9 mouse cellular contexts compared by ENCODE assay signal in the genomic region with DNA sequence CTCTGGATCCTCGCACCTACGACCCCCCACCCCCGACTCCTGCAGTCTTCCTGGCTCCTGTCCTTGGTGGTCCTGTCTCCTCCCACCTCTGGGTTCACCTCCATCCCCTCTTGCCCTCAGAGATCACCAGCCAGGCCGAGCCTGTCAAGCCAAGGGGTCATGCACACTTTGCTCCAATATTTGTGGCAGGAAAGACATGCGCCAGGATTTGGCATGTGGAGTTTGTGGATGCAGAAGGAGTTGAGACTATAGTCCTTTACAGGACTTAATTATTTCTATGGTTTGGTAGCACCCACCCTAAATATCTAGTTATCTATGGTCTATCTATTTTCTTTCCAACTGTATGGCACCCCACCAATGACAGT. TPM values are rescaled to one million over a fixed set of nuclear protein-coding genes. Genes with fewer than 3 reads are reported as not detected.
A peak's percentile ranks its signal among the peaks of the same experiment; 100 is the strongest.
DNase-seq lines count a peak whose midpoint lies in the region; ATAC-seq and TF ChIP-seq lines count a peak whose summit lies in the region.
"Had no signal": no experiment of that assay in that cellular context is flagged by ENCODE, and none has a peak within 500 bp of the region (broad histone marks: within the 10 kb centered on the region; RNA-seq: fewer than 3 reads in every experiment).

No protein-coding gene starts in this region.

- no peak for TF ChIP-seq CTCF in E14TG2a.4 (conservative IDR thresholded peaks at IDR 0.05; ENCODE audit: low read length)

- no peak for DNase-seq in heart, adult 8-10 months (ENCODE audit: low spot score)
- DNase-seq in spleen, postnatal 10 days (ENCODE audit: low spot score in 2 of 2) = no peak

- H3K4me1 ChIP-seq in heart, embryonic 11.5 days (ENCODE audit: control insufficient read depth, insufficient read depth, low read length) = peaks cover 13% of the 10 kb centered on the region
- H3K4me1 ChIP-seq in E14TG2a.4 (replicated peaks; ENCODE audit: low read depth, low read length) = peaks cover 23% of the 10 kb centered on the region
- peaks cover 16% of the 10 kb centered on the region for H3K4me1 ChIP-seq in forebrain, embryonic 12.5 days
- no peaks in the 10 kb centered on the region; the same call in none of the 2 replicates for H3K4me1 ChIP-seq in liver, embryonic 16.5 days (ENCODE audit: control insufficient read depth, low read depth, low read length)

- peak overlapping the region; percentile 72 for H3K9ac ChIP-seq in heart, embryonic 11.5 days (ENCODE audit: low read depth, low read length)
- H3K9ac ChIP-seq in forebrain, embryonic 12.5 days = peak overlapping the region; percentile 59
- H3K9ac ChIP-seq in liver, embryonic 16.5 days (ENCODE audit: low read depth, low read length) = peak overlapping the region; percentile 43

- H3K9me3 ChIP-seq in heart, embryonic 11.5 days (replicated peaks; ENCODE audit: control insufficient read depth, low read length) = no peaks in the 10 kb centered on the region
- no peaks in the 10 kb centered on the region for H3K9me3 ChIP-seq in E14TG2a.4 (ENCODE audit: low read length)
- H3K9me3 ChIP-seq in forebrain, embryonic 12.5 days = no peaks in the 10 kb centered on the region
- no peaks in the 10 kb centered on the region for H3K9me3 ChIP-seq in liver, embryonic 16.5 days (replicated peaks; ENCODE audit: control insufficient read depth, low read length)

- H3K4me2 ChIP-seq in heart, embryonic 11.5 days = peak overlapping the region; percentile 74
- H3K4me2 ChIP-seq in forebrain, embryonic 12.5 days = peak overlapping the region; percentile 76
- H3K4me2 ChIP-seq in liver, embryonic 16.5 days (ENCODE audit: low read depth, low read length) = peak overlapping the region; percentile 66

- peak overlapping the region; percentile 89 for H3K27ac ChIP-seq in heart, embryonic 11.5 days (ENCODE audit: low read depth, low read length)
- H3K27ac ChIP-seq in forebrain, embryonic 12.5 days = no peak overlapping the region
- H3K27ac ChIP-seq in liver, embryonic 16.5 days (ENCODE audit: low read length) = no peak overlapping the region

- WGBS in heart, embryonic 11.5 days (ENCODE audit: insufficient replicate concordance) = 4% methylated on average over 5 of the region's 5 CpGs
- 10% methylated on average over 5 of the region's 5 CpGs for WGBS in forebrain, embryonic 12.5 days
- WGBS in liver, embryonic 16.5 days (ENCODE audit: insufficient replicate concordance) = 18% methylated on average over 5 of the region's 5 CpGs

- H3K4me3 ChIP-seq in heart, embryonic 11.5 days (ENCODE audit: low read depth, low read length) = peak overlapping the region; percentile 52
- peak overlapping the region; percentile 85 for H3K4me3 ChIP-seq in E14TG2a.4 (replicated peaks; ENCODE audit: low read length)
- peak overlapping the region; percentile 46 for H3K4me3 ChIP-seq in forebrain, embryonic 12.5 days (replicated peaks)
- peak overlapping the region; percentile 43 for H3K4me3 ChIP-seq in liver, embryonic 16.5 days (ENCODE audit: low read depth, low read length)

- no peak for ATAC-seq in heart, embryonic 11.5 days (replicated peaks; ENCODE audit: insufficient number of reproducible peaks, low FRiP score, low TSS enrichment)
- no peak for ATAC-seq in forebrain, embryonic 12.5 days (ENCODE audit: low FRiP score)
- ATAC-seq in liver, embryonic 16.5 days (ENCODE audit: low read depth) = no peak
- no peak for ATAC-seq in CD4-positive, CD25-positive, alpha-beta regulatory T cell, adult 4 months
- ATAC-seq in inflammation-experienced regulatory T-cells, adult 6 months = no peak

- no peaks in the 10 kb centered on the region for H3K27me3 ChIP-seq in heart, embryonic 11.5 days (ENCODE audit: control insufficient read depth, insufficient read depth, low read length)
- H3K27me3 ChIP-seq in E14TG2a.4 (ENCODE audit: insufficient read depth, low read length) = 0 out of 2 replicates have a peak, but pooled peaks cover 6% of the 10 kb centered on the region
- no peaks in the 10 kb centered on the region for H3K27me3 ChIP-seq in forebrain, embryonic 12.5 days
- H3K27me3 ChIP-seq in liver, embryonic 16.5 days (ENCODE audit: control insufficient read depth, insufficient read depth, low read depth, low read length) = no peaks in the 10 kb centered on the region
- H3K27me3 ChIP-seq: Patski had no signal

- H3K36me3 ChIP-seq in heart, embryonic 11.5 days (ENCODE audit: control insufficient read depth, insufficient read depth, low read length) = no peaks in the 10 kb centered on the region
- H3K36me3 ChIP-seq in E14TG2a.4 (ENCODE audit: insufficient read depth, low read length) = no peaks in the 10 kb centered on the region
- H3K36me3 ChIP-seq in forebrain, embryonic 12.5 days (replicated peaks) = no peaks in the 10 kb centered on the region
- H3K36me3 ChIP-seq in liver, embryonic 16.5 days (ENCODE audit: control insufficient read depth, insufficient read depth) = no peaks in the 10 kb centered on the region

RNA-seq across cellular contexts. Expression of gene Ston1, which starts 0.6 kb away (rescaled TPM):
- 6.9 and 11.1 TPM in 2 replicates for polyA plus RNA-seq in heart, embryonic 11.5 days (2014; fragmentation: Nextera tagmentation; extraction: Ambion mirVana)
- total RNA-seq in heart, adult 8-10 months (2022) = 10 to 100 TPM; 15.0 to 20.7 (median 18.0) TPM
- polyA plus RNA-seq in forebrain, embryonic 12.5 days (2016; fragmentation: Nextera tagmentation; extraction: Ambion mirVana) = 1.5 and 2.4 TPM in 2 replicates
- polyA plus RNA-seq in liver, embryonic 16.5 days (2015; fragmentation: Nextera tagmentation; extraction: Ambion mirVana) = 0.91 and 0.96 TPM in 2 replicates
- 1 to 10 TPM; 2.1 to 2.9 TPM for polyA plus RNA-seq in CD4-positive, CD25-positive, alpha-beta regulatory T cell, adult 4 months (2017; shearing (Covaris generic))
- polyA plus RNA-seq in inflammation-experienced regulatory T-cells, adult 6 months (2017; shearing (Covaris generic)) = 1 to 10 TPM; 1.1 to 2.5 (median 2.1) TPM
